Mouse (Mus musculus) midbrain, embryonic 14.5 days (tissue): ENCODE measurements at regions not wholly inside any gene's neighbourhood (a gene's known extent, or its start where the extent isn't known, plus 50 kb on each side); places are given as distances from the start of the nearest gene placed in this dataset.

ENCODE experiments used
- ATAC-seq: fragments of 200-750 bp; cut with Nextera tagmentation; 2 replicates; pipeline ENCODE4 v1.8.0; 2017; ENCODE audit warnings: moderate number of reproducible peaks, moderate library complexity; ENCODE audit not compliant: low FRiP score, low TSS enrichment
- DNase-seq: peaks from one replicate; pipeline ENCODE4 v3.0.0-alpha.2; 2015
- H3K27ac ChIP-seq: fragments of 300-500 bp; sonication (generic); replicated peaks from 2 replicates; pipeline ENCODE4 v1.5.1; 2014; ENCODE audit warnings: mild to moderate bottlenecking, low read depth, low read length, moderate library complexity
- H3K27me3 ChIP-seq: fragments of 300-500 bp; sonication (generic); 2 replicates; pipeline ENCODE4 v1.6.1; 2014; ENCODE audit warnings: low read length, control low read depth, mixed read lengths; ENCODE audit not compliant: control insufficient read depth, insufficient read depth
- H3K36me3 ChIP-seq: fragments of 300-500 bp; sonication (generic); 2 replicates; pipeline ENCODE4 v1.6.1; 2014; ENCODE audit warnings: low read length, control low read depth; ENCODE audit not compliant: control insufficient read depth, insufficient read depth
- H3K4me1 ChIP-seq: fragments of 300-500 bp; sonication (generic); 2 replicates; pipeline ENCODE4 v1.6.1; 2014; ENCODE audit warnings: mild to moderate bottlenecking, antibody characterized with exemption, low read length, control low read depth; ENCODE audit not compliant: control insufficient read depth, insufficient read depth
- H3K4me2 ChIP-seq: fragments of 300-500 bp; sonication (generic); 2 replicates; pipeline ENCODE4 v1.6.1; 2014; ENCODE audit warnings: mild to moderate bottlenecking, low read length, moderate library complexity
- H3K4me3 ChIP-seq: fragments of 300-500 bp; sonication (generic); replicated peaks from 2 replicates; pipeline ENCODE4 v1.5.1; 2014; ENCODE audit warnings: low read depth, low read length
- H3K9ac ChIP-seq: fragments of 300-500 bp; sonication (generic); replicated peaks from 2 replicates; pipeline ENCODE4 v1.6.1; 2014; ENCODE audit warnings: mild to moderate bottlenecking, low read length, moderate library complexity
- H3K9me3 ChIP-seq: fragments of 300-500 bp; sonication (generic); 2 replicates; pipeline ENCODE4 v1.6.1; 2016; ENCODE audit warnings: low read length, control low read depth, mixed read lengths; ENCODE audit not compliant: control insufficient read depth
- WGBS: fragments of 180-500 bp; shearing (Covaris S2); extraction: QIAGEN DNeasy Blood & Tissue Kit; methylation state at CpG from one replicate; pipeline ENCODE4 v1.1.7; 2014; 5-methylcytosine and 5-hydroxymethylcytosine counted together

- DNase-seq, result no peak
These were observed 132.5 kb upstream of the Peli2 start for GRCm38 (mm10) chr14:47988131-47988530.

DNA sequence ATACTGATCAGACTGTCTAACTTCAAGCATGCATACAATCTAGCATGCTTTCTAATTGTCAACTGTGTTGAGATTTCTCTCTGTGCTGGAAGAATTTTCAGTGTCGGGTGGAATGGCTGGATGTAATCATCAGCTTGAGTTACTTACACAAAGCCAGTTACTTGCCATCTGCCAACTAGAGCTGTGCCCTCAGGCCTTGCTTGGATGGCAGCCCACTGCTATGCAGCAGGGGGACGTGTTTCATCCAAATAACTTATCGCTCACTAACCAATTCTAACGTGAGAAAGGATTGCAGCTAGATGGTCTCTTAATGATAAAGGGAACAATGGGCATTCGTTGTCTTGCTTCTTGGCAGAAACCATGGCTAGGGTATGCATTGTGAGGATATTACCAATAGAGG lies 131.3 kb upstream of the Peli2 start:
- no peaks in the 10 kb centered on the region for H3K4me1 ChIP-seq
- H3K4me2 ChIP-seq, result no peak overlapping the region
- no peaks in the 10 kb centered on the region for H3K27me3 ChIP-seq
- peak; percentile 59 for DNase-seq
- H3K36me3 ChIP-seq, result no peaks in the 10 kb centered on the region
- H3K9me3 ChIP-seq, result no peaks in the 10 kb centered on the region
- 56% methylated on average over 5 of the region's 5 CpGs for WGBS
- no peak overlapping the region for H3K9ac ChIP-seq
- ATAC-seq, result no peak
- no peak overlapping the region for H3K27ac ChIP-seq
- H3K4me3 ChIP-seq, result no peak overlapping the region

More at GRCm38 (mm10) chr14:47988131-47988530, 132.5 kb upstream of the Peli2 start:
- no peak overlapping the region for H3K4me3 ChIP-seq
- no peak for ATAC-seq
- no peaks in the 10 kb centered on the region for H3K4me1 ChIP-seq
- WGBS, result 80% methylated on average over 3 of the region's 3 CpGs
- H3K27ac ChIP-seq, result no peak overlapping the region
- no peaks in the 10 kb centered on the region for H3K9me3 ChIP-seq
- no peaks in the 10 kb centered on the region for H3K27me3 ChIP-seq
- H3K36me3 ChIP-seq, result no peaks in the 10 kb centered on the region
- no peak overlapping the region for H3K9ac ChIP-seq
- no peak overlapping the region for H3K4me2 ChIP-seq

DNA sequence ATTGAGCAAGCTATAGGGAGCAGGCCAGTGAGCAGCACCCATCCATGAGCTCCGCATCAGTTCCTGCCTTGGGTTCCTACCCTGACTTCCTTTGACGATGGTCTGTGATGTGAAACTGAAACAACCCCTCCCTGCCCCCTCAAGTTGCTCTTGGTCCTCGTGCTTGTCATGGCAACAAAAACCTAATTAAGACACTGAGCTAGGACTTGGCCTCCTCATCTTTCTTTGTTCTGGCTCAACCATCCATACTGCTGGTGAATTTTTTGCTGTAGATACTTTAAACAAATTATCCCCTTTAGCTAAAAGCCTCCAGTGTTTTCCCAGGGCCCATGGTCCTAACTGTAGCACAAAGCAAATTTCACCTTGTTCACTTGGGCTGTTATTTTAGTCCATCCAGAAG lies 129.9 kb upstream of the Peli2 start:
- H3K27ac ChIP-seq, result no peak overlapping the region
- no peaks in the 10 kb centered on the region for H3K4me1 ChIP-seq
- no peaks in the 10 kb centered on the region for H3K27me3 ChIP-seq
- ATAC-seq (no peak), DNase-seq (no peak)
- H3K36me3 ChIP-seq, result no peaks in the 10 kb centered on the region
- H3K4me2 ChIP-seq, result no peak overlapping the region
- H3K9me3 ChIP-seq, result no peaks in the 10 kb centered on the region
- WGBS, result 63% methylated on average over 3 of the region's 3 CpGs
- H3K9ac ChIP-seq, result no peak overlapping the region
- H3K4me3 ChIP-seq, result no peak overlapping the region

DNA sequence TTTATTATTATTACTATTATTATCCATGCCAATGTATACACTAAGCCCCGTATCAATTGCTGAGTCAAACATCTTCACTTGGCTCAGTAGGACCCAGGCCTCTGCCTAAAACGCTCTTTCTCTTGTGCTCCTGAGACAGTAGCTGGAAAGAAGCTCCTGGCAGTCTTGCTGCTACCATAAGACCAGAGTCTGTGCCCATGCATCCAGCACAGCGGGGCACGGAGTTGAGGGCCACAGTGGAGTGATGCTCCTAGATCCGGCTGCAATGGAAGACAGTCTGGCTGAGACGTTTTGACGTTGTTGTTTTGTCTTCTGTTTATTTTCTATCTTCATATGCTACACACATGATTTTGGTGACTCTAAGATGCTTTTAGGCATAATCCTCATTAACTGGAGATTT lies 129.1 kb upstream of the Peli2 start:
- no peak for ATAC-seq
- H3K36me3 ChIP-seq, result no peaks in the 10 kb centered on the region
- no peak overlapping the region for H3K4me2 ChIP-seq
- no peak overlapping the region for H3K4me3 ChIP-seq
- no peaks in the 10 kb centered on the region for H3K27me3 ChIP-seq
- no peaks in the 10 kb centered on the region for H3K4me1 ChIP-seq
- no peak overlapping the region for H3K9ac ChIP-seq
- no peaks in the 10 kb centered on the region for H3K9me3 ChIP-seq
- no peak for DNase-seq
- no peak overlapping the region for H3K27ac ChIP-seq
- WGBS, result 94% methylated on average over 7 of the region's 7 CpGs

DNA sequence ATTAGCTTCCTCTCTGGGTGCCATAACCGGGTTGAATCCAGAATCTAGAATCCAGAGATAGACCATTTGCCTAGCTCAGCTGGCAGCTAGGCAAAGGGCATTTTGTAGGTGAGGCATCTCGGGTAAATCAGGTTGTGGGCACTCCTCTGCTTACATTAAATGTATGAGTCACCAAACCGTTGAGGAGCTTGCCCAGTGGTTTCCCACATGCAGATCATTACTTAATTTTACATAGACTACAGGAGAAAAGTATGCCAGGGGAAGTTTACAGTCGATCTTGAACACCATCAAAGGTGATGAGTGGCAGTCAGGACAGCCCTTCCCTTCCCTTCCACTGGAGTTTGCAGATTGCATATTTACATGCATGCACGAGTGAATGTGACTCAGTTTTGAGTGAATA lies 128.5 kb upstream of the Peli2 start:
- H3K4me2 ChIP-seq, result no peak overlapping the region
- no peaks in the 10 kb centered on the region for H3K4me1 ChIP-seq
- no peaks in the 10 kb centered on the region for H3K36me3 ChIP-seq
- no peaks in the 10 kb centered on the region for H3K9me3 ChIP-seq
- no peak for DNase-seq
- no peak overlapping the region for H3K9ac ChIP-seq
- H3K27ac ChIP-seq, result no peak overlapping the region
- WGBS, result 80% methylated on average over 5 of the region's 5 CpGs
- no peaks in the 10 kb centered on the region for H3K27me3 ChIP-seq
- H3K4me3 ChIP-seq, result no peak overlapping the region
- ATAC-seq, result no peak

DNA sequence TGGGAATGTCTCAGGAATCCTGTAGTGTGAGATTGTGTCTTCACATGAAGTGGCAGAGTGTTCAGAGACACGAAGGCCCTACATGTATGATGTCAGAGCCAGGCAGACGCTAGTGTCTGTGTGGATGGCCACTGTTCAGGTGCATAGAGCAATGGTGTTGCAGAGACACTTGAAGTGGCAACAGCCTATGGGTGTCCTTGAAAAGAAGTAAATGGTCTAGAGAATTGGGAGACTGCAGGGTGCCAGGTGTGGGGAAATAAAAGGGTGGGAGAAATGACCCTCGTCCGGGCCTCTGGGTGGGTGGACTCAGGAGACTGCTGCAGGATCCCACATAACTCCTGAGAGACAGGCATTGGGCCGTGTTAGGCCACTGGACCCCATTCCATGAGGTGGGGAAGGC lies 127.8 kb upstream of the Peli2 start:
- DNase-seq (no peak), ATAC-seq (no peak)
- no peak overlapping the region for H3K9ac ChIP-seq
- no peak overlapping the region for H3K27ac ChIP-seq
- H3K9me3 ChIP-seq, result no peaks in the 10 kb centered on the region
- no peak overlapping the region for H3K4me3 ChIP-seq
- WGBS, result 92% methylated on average over 5 of the region's 5 CpGs
- no peaks in the 10 kb centered on the region for H3K27me3 ChIP-seq
- H3K4me1 ChIP-seq, result no peaks in the 10 kb centered on the region
- H3K4me2 ChIP-seq, result no peak overlapping the region
- no peaks in the 10 kb centered on the region for H3K36me3 ChIP-seq

GRCm38 (mm10) chr14:47998936-47999335 lies 121.7 kb upstream of the Peli2 start:
- no peak for ATAC-seq

GRCm38 (mm10) chr14:48005092-48005928 lies 115.3 kb upstream of the Peli2 start:
- no peak for DNase-seq
- Histone ChIP-seq H3K4me2 (no peak overlapping the region), H3K9ac (no peak overlapping the region), H3K4me1 (no peaks in the 10 kb centered on the region), H3K9me3 (no peaks in the 10 kb centered on the region), H3K27ac (no peak overlapping the region), H3K36me3 (no peaks in the 10 kb centered on the region), H3K4me3 (no peak overlapping the region), H3K27me3 (no peaks in the 10 kb centered on the region)
- WGBS, result 83% methylated on average over 6 of the region's 6 CpGs
- no peak for ATAC-seq

More at GRCm38 (mm10) chr14:47998936-47999335, 121.7 kb upstream of the Peli2 start:
- Histone ChIP-seq H3K27ac (no peak overlapping the region), H3K36me3 (no peaks in the 10 kb centered on the region), H3K4me2 (no peak overlapping the region), H3K27me3 (no peaks in the 10 kb centered on the region), H3K9ac (no peak overlapping the region), H3K9me3 (no peaks in the 10 kb centered on the region), H3K4me3 (no peak overlapping the region), H3K4me1 (no peaks in the 10 kb centered on the region)
- WGBS, result 96% methylated on average over 8 of the region's 8 CpGs
- DNase-seq, result no peak

DNA sequence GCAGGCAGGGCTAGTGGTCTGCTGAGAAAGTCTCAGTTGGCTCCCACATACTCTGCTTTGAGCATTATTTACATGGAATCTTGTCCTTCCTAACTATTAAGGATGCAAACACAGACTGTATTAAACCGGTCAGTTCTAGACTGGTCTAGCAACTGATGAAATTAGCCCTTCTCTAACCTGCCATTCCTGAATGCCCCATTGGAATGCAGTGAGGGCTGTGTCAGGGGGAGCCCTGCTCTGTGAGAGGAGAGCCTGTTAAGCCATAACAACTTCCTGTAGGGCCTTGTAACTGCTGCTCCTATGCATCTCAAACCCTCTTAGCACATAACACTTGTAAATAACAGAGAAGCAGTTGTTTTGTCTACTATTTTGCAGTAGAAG lies 114.7 kb upstream of the Peli2 start:
- no peak for ATAC-seq
- no peak for DNase-seq

More for the DNA sequence above, 114.7 kb upstream of the Peli2 start:
- Histone ChIP-seq H3K4me3 (no peak overlapping the region), H3K9me3 (no peaks in the 10 kb centered on the region), H3K9ac (no peak overlapping the region), H3K27me3 (no peaks in the 10 kb centered on the region), H3K4me1 (no peaks in the 10 kb centered on the region), H3K27ac (no peak overlapping the region), H3K4me2 (no peak overlapping the region), H3K36me3 (no peaks in the 10 kb centered on the region)
- WGBS, result 86% methylated on average over 1 of the region's 1 CpGs
